Mouse (Mus musculus) frontal cortex, postnatal 14 days (tissue): ENCODE results near the gene Uts2b.
"Not testable (repeated sequence)": the region's sequence is repeated elsewhere in the genome, so short reads cannot be mapped to it uniquely, and the experiment has no call there.

Experiments
- DNase-seq, 2 experiments: peaks; one replicate each; pipeline ENCODE4 v3.0.0; 2022; ENCODE audit warnings: low spot score in 2 of 2

Gene Uts2b

GRCm38 (mm10) chr16:27375318-27375717 is 5.3 kb upstream of the Uts2b start:
- DNase-seq, result no peak

GRCm38 (mm10) chr16:27374139-27374538 is 4.1 kb upstream of the Uts2b start:
- no peak for DNase-seq

- no peak for DNase-seq
Measured at GRCm38 (mm10) chr16:27370700-27371099, 661 bp upstream of the Uts2b start.

- no peak for DNase-seq
Measured at GRCm38 (mm10) chr16:27360059-27360458, 10.0 kb downstream of the Uts2b start.

- DNase-seq, result no peak
Measured at GRCm38 (mm10) chr16:27354464-27354863, 15.6 kb downstream of the Uts2b start.

GRCm38 (mm10) chr16:27349878-27350532 is 20.0 kb downstream of the Uts2b start:
- no peak for DNase-seq

- no peak for DNase-seq
Measured at GRCm38 (mm10) chr16:27349235-27349634, 20.8 kb downstream of the Uts2b start.

- no peak for DNase-seq
Measured at GRCm38 (mm10) chr16:27348359-27348758, 21.7 kb downstream of the Uts2b start.

GRCm38 (mm10) chr16:27347521-27347920 is 22.5 kb downstream of the Uts2b start:
- no peak for DNase-seq

GRCm38 (mm10) chr16:27326463-27326862 is 43.6 kb downstream of the Uts2b start:
- DNase-seq, result no peak

- no peak for DNase-seq
Measured at GRCm38 (mm10) chr16:27322047-27322446, 48.0 kb downstream of the Uts2b start.

- no peak for DNase-seq
Measured at GRCm38 (mm10) chr16:27319099-27319498, 50.9 kb downstream of the Uts2b start.

GRCm38 (mm10) chr16:27307189-27307588 is 62.9 kb downstream of the Uts2b start, which contains the start of gene Ostn:
Gene Ostn, plus strand, starts transcription at chr16:27307489.
- DNase-seq, result not testable (repeated sequence)
